Mouse (Mus musculus): Measurements from ENCODE around the gene Tmem170b. TPM values are rescaled to one million over a fixed set of nuclear protein-coding genes. Genes with fewer than 3 reads are reported as not detected.

Tmem170b gene
- polyA plus RNA-seq, 1 experiment from 2014 or later = 11.0 TPM

GRCm38 (mm10) chr13:41607589-41607988 lies 1.9 kb downstream of the Tmem170b start:
- 70% methylated on average over 3 of the region's 3 CpGs for WGBS
- H3K4me3 ChIP-seq (ENCODE audit: low read length) = no peak overlapping the region
- H3K9ac ChIP-seq (ENCODE audit: low read length) = no peak overlapping the region
- H3K27me3 ChIP-seq (ENCODE audit: control insufficient read depth, insufficient read depth, low read depth, low read length) = no peaks in the 10 kb centered on the region
- peak overlapping the region; percentile 62; the same call in 1 of the 2 replicates for H3K4me2 ChIP-seq (ENCODE audit: low read depth, low read length)
- H3K4me1 ChIP-seq (replicated peaks; ENCODE audit: control insufficient read depth, insufficient read depth, low read length) = peaks cover 3% of the 10 kb centered on the region; the same call in 1 of the 2 replicates
- no peaks in the 10 kb centered on the region for H3K9me3 ChIP-seq (ENCODE audit: control insufficient read depth, low read length)
- no peak overlapping the region for H3K27ac ChIP-seq (ENCODE audit: low read length)
- ATAC-seq (ENCODE audit: low read depth) = no peak
- H3K36me3 ChIP-seq (ENCODE audit: control insufficient read depth, insufficient read depth, low read length) = no peaks in the 10 kb centered on the region

- ATAC-seq (ENCODE audit: low read depth) = no peak
- H3K27ac ChIP-seq (ENCODE audit: low read length) = no peak overlapping the region
- peaks cover 3% of the 10 kb centered on the region; the same call in 1 of the 2 replicates for H3K4me1 ChIP-seq (replicated peaks; ENCODE audit: control insufficient read depth, insufficient read depth, low read length)
- H3K9me3 ChIP-seq (ENCODE audit: control insufficient read depth, low read length) = no peaks in the 10 kb centered on the region
- H3K4me2 ChIP-seq (ENCODE audit: low read depth, low read length) = no peak overlapping the region
- no peak overlapping the region for H3K4me3 ChIP-seq (ENCODE audit: low read length)
- WGBS = 49% methylated on average over 2 of the region's 2 CpGs
- H3K36me3 ChIP-seq (ENCODE audit: control insufficient read depth, insufficient read depth, low read length) = no peaks in the 10 kb centered on the region
- H3K9ac ChIP-seq (ENCODE audit: low read length) = no peak overlapping the region
- no peaks in the 10 kb centered on the region for H3K27me3 ChIP-seq (ENCODE audit: control insufficient read depth, insufficient read depth, low read depth, low read length)
Measured at GRCm38 (mm10) chr13:41608559-41608958, 2.9 kb downstream of the Tmem170b start.

- H3K36me3 ChIP-seq (ENCODE audit: control insufficient read depth, insufficient read depth, low read length) = no peaks in the 10 kb centered on the region
- no peak overlapping the region for H3K27ac ChIP-seq (ENCODE audit: low read length)
- 73% methylated on average over 1 of the region's 1 CpGs for WGBS
- no peak overlapping the region for H3K4me3 ChIP-seq (ENCODE audit: low read length)
- H3K4me2 ChIP-seq (ENCODE audit: low read depth, low read length) = no peak overlapping the region
- ATAC-seq (ENCODE audit: low read depth) = no peak
- H3K4me1 ChIP-seq (replicated peaks; ENCODE audit: control insufficient read depth, insufficient read depth, low read length) = no peaks in the 10 kb centered on the region; the same call in 1 of the 2 replicates
- no peak overlapping the region for H3K9ac ChIP-seq (ENCODE audit: low read length)
- H3K27me3 ChIP-seq (ENCODE audit: control insufficient read depth, insufficient read depth, low read depth, low read length) = no peaks in the 10 kb centered on the region
- no peaks in the 10 kb centered on the region for H3K9me3 ChIP-seq (ENCODE audit: control insufficient read depth, low read length)
Measured at GRCm38 (mm10) chr13:41611046-41611445, 5.3 kb downstream of the Tmem170b start.

- no peak overlapping the region for H3K4me2 ChIP-seq (ENCODE audit: low read depth, low read length)
- no peak overlapping the region for H3K27ac ChIP-seq (ENCODE audit: low read length)
- 74% methylated on average over 2 of the region's 2 CpGs for WGBS
- H3K4me1 ChIP-seq (replicated peaks; ENCODE audit: control insufficient read depth, insufficient read depth, low read length) = no peaks in the 10 kb centered on the region
- ATAC-seq (ENCODE audit: low read depth) = no peak
- H3K27me3 ChIP-seq (ENCODE audit: control insufficient read depth, insufficient read depth, low read depth, low read length) = no peaks in the 10 kb centered on the region
- H3K4me3 ChIP-seq (ENCODE audit: low read length) = no peak overlapping the region
- no peaks in the 10 kb centered on the region for H3K36me3 ChIP-seq (ENCODE audit: control insufficient read depth, insufficient read depth, low read length)
- no peaks in the 10 kb centered on the region for H3K9me3 ChIP-seq (ENCODE audit: control insufficient read depth, low read length)
- H3K9ac ChIP-seq (ENCODE audit: low read length) = no peak overlapping the region
Measured at GRCm38 (mm10) chr13:41614539-41614938, 8.8 kb downstream of the Tmem170b start.

- H3K9ac ChIP-seq (ENCODE audit: low read length) = no peak overlapping the region
- 56% methylated on average over 5 of the region's 5 CpGs for WGBS
- no peak overlapping the region for H3K4me3 ChIP-seq (ENCODE audit: low read length)
- H3K36me3 ChIP-seq (ENCODE audit: control insufficient read depth, insufficient read depth, low read length) = no peaks in the 10 kb centered on the region
- H3K4me1 ChIP-seq (replicated peaks; ENCODE audit: control insufficient read depth, insufficient read depth, low read length) = no peaks in the 10 kb centered on the region
- no peak overlapping the region for H3K4me2 ChIP-seq (ENCODE audit: low read depth, low read length)
- no peak overlapping the region for H3K27ac ChIP-seq (ENCODE audit: low read length)
- no peaks in the 10 kb centered on the region for H3K27me3 ChIP-seq (ENCODE audit: control insufficient read depth, insufficient read depth, low read depth, low read length)
- no peaks in the 10 kb centered on the region for H3K9me3 ChIP-seq (ENCODE audit: control insufficient read depth, low read length)
- no peak for ATAC-seq (ENCODE audit: low read depth)
Measured at GRCm38 (mm10) chr13:41614982-41615381, 9.3 kb downstream of the Tmem170b start.

- H3K27me3 ChIP-seq (ENCODE audit: control insufficient read depth, insufficient read depth, low read depth, low read length) = no peaks in the 10 kb centered on the region
- no peaks in the 10 kb centered on the region for H3K36me3 ChIP-seq (ENCODE audit: control insufficient read depth, insufficient read depth, low read length)
- no peaks in the 10 kb centered on the region for H3K4me1 ChIP-seq (replicated peaks; ENCODE audit: control insufficient read depth, insufficient read depth, low read length)
- H3K4me3 ChIP-seq (ENCODE audit: low read length) = no peak overlapping the region
- no peak overlapping the region for H3K9ac ChIP-seq (ENCODE audit: low read length)
- no peaks in the 10 kb centered on the region for H3K9me3 ChIP-seq (ENCODE audit: control insufficient read depth, low read length)
- no peak for ATAC-seq (ENCODE audit: low read depth)
- 83% methylated on average over 4 of the region's 4 CpGs for WGBS
- no peak overlapping the region for H3K27ac ChIP-seq (ENCODE audit: low read length)
- no peak overlapping the region for H3K4me2 ChIP-seq (ENCODE audit: low read depth, low read length)
Measured at GRCm38 (mm10) chr13:41619470-41619869, 13.8 kb downstream of the Tmem170b start.

GRCm38 (mm10) chr13:41620132-41620531 lies 14.4 kb downstream of the Tmem170b start:
- no peak for ATAC-seq (ENCODE audit: low read depth)
- Histone ChIP-seq H3K36me3 (ENCODE audit: control insufficient read depth, insufficient read depth, low read length) (no peaks in the 10 kb centered on the region), H3K4me3 (ENCODE audit: low read length) (no peak overlapping the region), H3K9me3 (ENCODE audit: control insufficient read depth, low read length) (no peaks in the 10 kb centered on the region), H3K9ac (ENCODE audit: low read length) (no peak overlapping the region), H3K4me2 (ENCODE audit: low read depth, low read length) (no peak overlapping the region), H3K4me1 (replicated peaks; ENCODE audit: control insufficient read depth, insufficient read depth, low read length) (no peaks in the 10 kb centered on the region), H3K27ac (ENCODE audit: low read length) (no peak overlapping the region), H3K27me3 (ENCODE audit: control insufficient read depth, insufficient read depth, low read depth, low read length) (no peaks in the 10 kb centered on the region)
- WGBS = 68% methylated on average over 4 of the region's 4 CpGs

GRCm38 (mm10) chr13:41624123-41624522 lies 18.4 kb downstream of the Tmem170b start:
- H3K4me2 ChIP-seq (ENCODE audit: low read depth, low read length) = no peak overlapping the region
- H3K4me3 ChIP-seq (ENCODE audit: low read length) = no peak overlapping the region
- WGBS = 68% methylated on average over 1 of the region's 1 CpGs
- H3K4me1 ChIP-seq (replicated peaks; ENCODE audit: control insufficient read depth, insufficient read depth, low read length) = no peaks in the 10 kb centered on the region
- H3K9ac ChIP-seq (ENCODE audit: low read length) = no peak overlapping the region
- H3K27ac ChIP-seq (ENCODE audit: low read length) = no peak overlapping the region
- ATAC-seq (ENCODE audit: low read depth) = no peak
- no peaks in the 10 kb centered on the region for H3K36me3 ChIP-seq (ENCODE audit: control insufficient read depth, insufficient read depth, low read length)
- H3K9me3 ChIP-seq (ENCODE audit: control insufficient read depth, low read length) = no peaks in the 10 kb centered on the region
- no peaks in the 10 kb centered on the region for H3K27me3 ChIP-seq (ENCODE audit: control insufficient read depth, insufficient read depth, low read depth, low read length)

- Histone ChIP-seq H3K4me2 (ENCODE audit: low read depth, low read length) (no peak overlapping the region), H3K9me3 (ENCODE audit: control insufficient read depth, low read length) (no peaks in the 10 kb centered on the region), H3K36me3 (ENCODE audit: control insufficient read depth, insufficient read depth, low read length) (no peaks in the 10 kb centered on the region), H3K4me3 (ENCODE audit: low read length) (no peak overlapping the region), H3K27ac (ENCODE audit: low read length) (no peak overlapping the region), H3K9ac (ENCODE audit: low read length) (no peak overlapping the region), H3K27me3 (ENCODE audit: control insufficient read depth, insufficient read depth, low read depth, low read length) (no peaks in the 10 kb centered on the region), H3K4me1 (replicated peaks; ENCODE audit: control insufficient read depth, insufficient read depth, low read length) (no peaks in the 10 kb centered on the region)
- 67% methylated on average over 3 of the region's 3 CpGs for WGBS
- ATAC-seq (ENCODE audit: low read depth) = no peak
Measured at GRCm38 (mm10) chr13:41625248-41625647, 19.5 kb downstream of the Tmem170b start.

Measured in lung, embryonic 16.5 days (tissue).